Mouse (Mus musculus): ENCODE measurements around the gene Grb10.

DNA sequence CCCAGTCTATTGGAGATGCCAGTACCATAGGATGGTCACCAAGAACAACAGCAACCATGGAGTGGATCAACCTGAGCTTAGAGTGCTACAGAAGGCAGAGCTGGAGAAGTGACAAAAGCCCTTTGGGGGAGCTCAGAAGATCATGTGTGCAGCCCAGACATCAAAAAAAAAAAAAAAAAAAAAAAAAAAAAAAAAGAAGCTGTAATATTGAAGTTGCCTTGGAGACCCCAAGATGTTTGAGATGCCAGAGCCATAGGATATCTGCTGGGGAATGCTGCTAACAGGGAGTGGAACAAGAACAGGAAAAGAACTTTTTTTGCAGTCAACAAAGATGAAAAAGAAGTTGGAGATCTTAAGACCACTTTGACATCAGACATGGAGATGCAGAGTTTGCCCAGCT lies 133.0 kb downstream of the Grb10 start:
- TF ChIP-seq CTCF (IDR thresholded peaks at IDR 0.05; ENCODE audit: insufficient read depth, low read depth, low read length) (no peak), POLR2A (IDR thresholded peaks at IDR 0.05; ENCODE audit: insufficient read depth, low read depth, low read length) (no peak)

All from olfactory bulb, adult 2 months (tissue).